8 mouse cellular contexts compared by ENCODE assay signal in the genomic region with DNA sequence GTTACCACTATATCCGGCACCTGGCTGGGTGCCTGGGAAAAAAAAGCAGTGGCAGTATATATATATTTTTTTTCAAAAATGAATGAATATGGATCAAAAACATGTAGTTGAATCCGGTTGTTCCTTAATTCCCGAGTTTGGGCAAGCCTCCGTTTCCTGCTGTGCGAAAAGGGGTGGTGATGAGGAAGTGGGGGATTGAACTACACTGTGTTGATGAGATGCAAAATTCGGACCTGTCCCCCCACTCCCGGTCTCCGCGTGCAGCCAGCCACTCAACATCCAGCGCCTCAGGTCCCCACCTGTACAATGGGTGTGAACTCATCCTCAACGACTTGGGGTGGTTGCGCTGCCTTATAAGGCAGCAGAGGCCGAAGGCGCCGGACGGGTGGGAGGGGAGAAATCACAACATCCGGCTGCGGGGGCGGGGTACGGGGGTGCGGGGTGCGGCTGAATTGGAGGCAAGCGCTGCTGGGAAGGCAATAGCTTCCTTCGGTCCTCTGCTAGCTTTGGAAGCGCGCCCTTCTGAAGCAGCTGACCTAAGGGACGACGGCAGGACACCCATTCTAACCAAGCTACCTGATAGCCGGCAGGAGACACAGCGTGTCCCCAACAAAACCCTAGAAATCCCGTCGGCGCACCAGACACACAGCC. TPM values are rescaled to one million over a fixed set of nuclear protein-coding genes. Genes with fewer than 3 reads are reported as not detected.
A peak's percentile ranks its signal among the peaks of the same experiment; 100 is the strongest.
DNase-seq lines count a peak whose midpoint lies in the region; ATAC-seq and TF ChIP-seq lines count a peak whose summit lies in the region.

No protein-coding gene starts in this region.

- peak overlapping the region; percentile 97 for H3K27ac ChIP-seq in embryonic fibroblast, embryonic 13.5 days (ENCODE audit: insufficient read depth, low read length)
- H3K27ac ChIP-seq in midbrain, embryonic 11.5 days (ENCODE audit: low read depth, low read length), result peak overlapping the region; percentile 80

- no peaks in the 10 kb centered on the region for H3K36me3 ChIP-seq in midbrain, embryonic 11.5 days (ENCODE audit: control insufficient read depth, insufficient read depth, low read length)

- peak; percentile 61 for TF ChIP-seq POLR2A in embryonic fibroblast, embryonic 13.5 days (IDR thresholded peaks at IDR 0.05; ENCODE audit: low read depth, low read length)

- peak overlapping the region; percentile 60 for H3K9ac ChIP-seq in midbrain, embryonic 11.5 days (ENCODE audit: low read length)

- TF ChIP-seq CTCF in embryonic fibroblast, embryonic 13.5 days (IDR thresholded peaks at IDR 0.05; ENCODE audit: borderline replicate concordance, insufficient read depth, low read length), result no peak

- H3K4me2 ChIP-seq in midbrain, embryonic 11.5 days, result peak overlapping the region; percentile 84

- peak; percentile 62 for ATAC-seq in midbrain, embryonic 11.5 days (ENCODE audit: low FRiP score)

- peak overlapping the region; percentile 49 for H3K4me3 ChIP-seq in embryonic fibroblast, embryonic 13.5 days (ENCODE audit: insufficient read depth, low read length)
- H3K4me3 ChIP-seq in midbrain, embryonic 11.5 days (ENCODE audit: low read depth, low read length), result peak overlapping the region; percentile 73

- no peaks in the 10 kb centered on the region for H3K27me3 ChIP-seq in midbrain, embryonic 11.5 days (ENCODE audit: control insufficient read depth, insufficient read depth, low read length)

- peaks cover 8% of the 10 kb centered on the region; the same call in 1 of the 2 replicates for H3K4me1 ChIP-seq in embryonic fibroblast, embryonic 13.5 days (ENCODE audit: control insufficient read depth, insufficient read depth, low read length)
- peaks cover 18% of the 10 kb centered on the region for H3K4me1 ChIP-seq in midbrain, embryonic 11.5 days (ENCODE audit: control insufficient read depth, insufficient read depth, low read length)

- 1% methylated on average over 33 of the region's 33 CpGs for WGBS in midbrain, embryonic 11.5 days

- DNase-seq in adrenal gland, postnatal 36 days, result peak; percentile 87 to 92
- no peak for DNase-seq in adrenal gland, postnatal 10 days
- DNase-seq in lung, adult 18-20 months, result peak; percentile 86 to 89
- no peak for DNase-seq in lung, postnatal 10 days
- DNase-seq in kidney, postnatal 10 days, result peak; percentile 91
- DNase-seq in midbrain, embryonic 11.5 days (ENCODE audit: low spot score, missing footprints), result no peak
- DNase-seq in yolk sac, embryonic 10.5 days (ENCODE audit: low spot score), result no peak

- no peaks in the 10 kb centered on the region for H3K9me3 ChIP-seq in midbrain, embryonic 11.5 days (ENCODE audit: control insufficient read depth, low read length)

RNA-seq across cellular contexts. Expression of gene Grk6, which starts 0.5 kb away (rescaled TPM):
- 10 to 100 TPM; 34.5 to 49.4 TPM for total RNA-seq in adrenal gland, postnatal 36 days (2021)
- 10 to 100 TPM; 40.2 to 47.0 TPM for total RNA-seq in adrenal gland, postnatal 10 days (2021)
- 37.7 and 42.9 TPM in 2 replicates for polyA plus RNA-seq in embryonic fibroblast, embryonic 13.5 days (2011; ENCODE audit: insufficient read length, low read depth, missing spikeins)
- 42.0 and 52.3 TPM in 2 replicates for polyA plus RNA-seq in midbrain, embryonic 11.5 days (2014; fragmentation: Nextera tagmentation; extraction: Ambion mirVana)

RNA-seq across cellular contexts. Expression of gene F12, which starts 17.8 kb away (rescaled TPM):
- under 1 TPM in 1 of 2 experiments, not detected in 1; 0.30 TPM for total RNA-seq in adrenal gland, postnatal 36 days (2021)
- total RNA-seq in adrenal gland, postnatal 10 days (2021), result 100 to 1,000 TPM in 1 of 2 experiments, 10 to 100 TPM in 1; 39.7 to 101 TPM
- polyA plus RNA-seq in embryonic fibroblast, embryonic 13.5 days (2011; ENCODE audit: insufficient read length, low read depth, missing spikeins), result not detected in 2 replicates
- 0.14 TPM in 1 of 2 replicates, not detected in the other for polyA plus RNA-seq in midbrain, embryonic 11.5 days (2014; fragmentation: Nextera tagmentation; extraction: Ambion mirVana)

RNA-seq across cellular contexts. Expression of gene Prr7, which starts 19.7 kb away (rescaled TPM):
- 1 to 10 TPM; 1.9 to 3.3 TPM for total RNA-seq in adrenal gland, postnatal 36 days (2021)
- total RNA-seq in adrenal gland, postnatal 10 days (2021), result 1 to 10 TPM; 3.7 to 4.2 TPM
- polyA plus RNA-seq in embryonic fibroblast, embryonic 13.5 days (2011; ENCODE audit: insufficient read length, low read depth, missing spikeins), result 2.5 and 4.6 TPM in 2 replicates
- 2.8 and 3.0 TPM in 2 replicates for polyA plus RNA-seq in midbrain, embryonic 11.5 days (2014; fragmentation: Nextera tagmentation; extraction: Ambion mirVana)

RNA-seq across cellular contexts. Expression of gene Pfn3, which starts 29.4 kb away (rescaled TPM):
- total RNA-seq in adrenal gland, postnatal 36 days (2021), result not detected
- not detected for total RNA-seq in adrenal gland, postnatal 10 days (2021)
- not detected in 2 replicates for polyA plus RNA-seq in embryonic fibroblast, embryonic 13.5 days (2011; ENCODE audit: insufficient read length, low read depth, missing spikeins)
- polyA plus RNA-seq in midbrain, embryonic 11.5 days (2014; fragmentation: Nextera tagmentation; extraction: Ambion mirVana), result not detected in 2 replicates

RNA-seq across cellular contexts. Expression of gene Dbn1, which starts 43.5 kb away (rescaled TPM):
- total RNA-seq in adrenal gland, postnatal 36 days (2021), result 10 to 100 TPM; 16.0 to 18.0 TPM
- 10 to 100 TPM; 32.1 to 41.6 TPM for total RNA-seq in adrenal gland, postnatal 10 days (2021)
- 105 and 139 TPM in 2 replicates for polyA plus RNA-seq in embryonic fibroblast, embryonic 13.5 days (2011; ENCODE audit: insufficient read length, low read depth, missing spikeins)
- polyA plus RNA-seq in midbrain, embryonic 11.5 days (2014; fragmentation: Nextera tagmentation; extraction: Ambion mirVana), result 292 and 294 TPM in 2 replicates

Comparison
In these comparisons a context has a peak if more than half of its experiments do, and no peak if none do; other contexts are left out.
1. DNase-seq: peak in adrenal gland, postnatal 36 days (2 of 2), lung, adult 18-20 months (2 of 2) and kidney, postnatal 10 days (single experiment); none in adrenal gland, postnatal 10 days (single experiment), lung, postnatal 10 days (single experiment), midbrain, embryonic 11.5 days (single experiment) and yolk sac, embryonic 10.5 days (single experiment).
2. RNA of gene F12, which starts 17.8 kb away (total RNA-seq): 39.7 to 101 TPM in adrenal gland, postnatal 10 days; 0.30 TPM in adrenal gland, postnatal 36 days; every median in the first group is over 10 times any median in the second.